Mouse (Mus musculus) testis, postnatal 10 days (tissue): ENCODE results near the gene Trim62.
A peak's percentile ranks its signal among the peaks of the same experiment; 100 is the strongest.

Source experiments
- DNase-seq: peaks from one replicate; pipeline ENCODE4 v3.0.0; 2021; ENCODE audit warnings: low spot score

The Trim62 gene

GRCm38 (mm10) chr4:128909378-128909831, 26.0 kb downstream of the Trim62 start:
- DNase-seq, result no peak

- DNase-seq, result no peak
Observed at GRCm38 (mm10) chr4:128910276-128911063, 27.1 kb downstream of the Trim62 start.

GRCm38 (mm10) chr4:128912085-128912484, 28.7 kb downstream of the Trim62 start:
- DNase-seq, result no peak

- DNase-seq, result peak; percentile 72
Observed at GRCm38 (mm10) chr4:128913794-128914193, 30.4 kb downstream of the Trim62 start.

- no peak for DNase-seq
Observed at GRCm38 (mm10) chr4:128917119-128917518, 33.7 kb downstream of the Trim62 start.

- DNase-seq, result no peak
Observed at GRCm38 (mm10) chr4:128917756-128918155, 34.4 kb downstream of the Trim62 start.

- DNase-seq, result no peak
Observed at GRCm38 (mm10) chr4:128918187-128918586, 34.8 kb downstream of the Trim62 start.

- no peak for DNase-seq
Observed at GRCm38 (mm10) chr4:128919106-128919505, 35.7 kb downstream of the Trim62 start.

- no peak for DNase-seq
Observed at GRCm38 (mm10) chr4:128923603-128924002, 40.2 kb downstream of the Trim62 start.

GRCm38 (mm10) chr4:128924841-128925606, 41.6 kb downstream of the Trim62 start:
- DNase-seq, result peak; percentile 89

- DNase-seq, result no peak
Observed at GRCm38 (mm10) chr4:128932783-128933182, 49.4 kb downstream of the Trim62 start.

- DNase-seq, result no peak
Observed at GRCm38 (mm10) chr4:128935595-128935994, 52.2 kb downstream of the Trim62 start.

- no peak for DNase-seq
Observed at GRCm38 (mm10) chr4:128942346-128942745, 59.0 kb downstream of the Trim62 start.

GRCm38 (mm10) chr4:128946736-128947135, 63.4 kb downstream of the Trim62 start:
- DNase-seq, result no peak

GRCm38 (mm10) chr4:128947326-128947933, 64.0 kb downstream of the Trim62 start:
- no peak for DNase-seq

GRCm38 (mm10) chr4:128948137-128948674, 64.8 kb downstream of the Trim62 start:
- DNase-seq, result peak; percentile 83

GRCm38 (mm10) chr4:128949470-128950005, 66.2 kb downstream of the Trim62 start:
- DNase-seq, result no peak

GRCm38 (mm10) chr4:128950461-128950860, 67.1 kb downstream of the Trim62 start:
- no peak for DNase-seq

GRCm38 (mm10) chr4:128953851-128954250, 70.5 kb downstream of the Trim62 start:
- DNase-seq, result no peak

GRCm38 (mm10) chr4:128957155-128957911, 74.0 kb downstream of the Trim62 start:
- no peak for DNase-seq

GRCm38 (mm10) chr4:128958156-128958555, 74.8 kb downstream of the Trim62 start:
- no peak for DNase-seq
